Mouse (Mus musculus) heart, embryonic 15.5 days (tissue): ENCODE data around the gene Fryl. TPM values are rescaled to one million over a fixed set of nuclear protein-coding genes. Genes with fewer than 3 reads are reported as not detected.

ENCODE experiments used
- ATAC-seq: fragments of 200-750 bp; cut with Nextera tagmentation; replicated peaks from 2 replicates; pipeline ENCODE4 v1.8.0; 2017; ENCODE audit warnings: low read depth, moderate TSS enrichment; ENCODE audit not compliant: insufficient number of reproducible peaks, insufficient read depth, low FRiP score
- H3K27ac ChIP-seq: fragments of 300-500 bp; sonication (generic); 2 replicates; pipeline ENCODE4 v1.5.1; 2015; ENCODE audit warnings: mild to moderate bottlenecking, inconsistent platforms
- H3K27me3 ChIP-seq: fragments of 300-500 bp; sonication (generic); 2 replicates; pipeline ENCODE4 v1.6.1; 2015; ENCODE audit warnings: inconsistent platforms
- H3K36me3 ChIP-seq: fragments of 300-500 bp; sonication (generic); 2 replicates; pipeline ENCODE4 v1.6.1; 2015; ENCODE audit warnings: mild to moderate bottlenecking, inconsistent platforms
- H3K4me1 ChIP-seq: fragments of 300-500 bp; sonication (generic); replicated peaks from 2 replicates; pipeline ENCODE4 v1.6.1; 2015; ENCODE audit warnings: inconsistent platforms
- H3K4me2 ChIP-seq: fragments of 300-500 bp; sonication (generic); 2 replicates; pipeline ENCODE4 v1.6.1; 2015; ENCODE audit warnings: inconsistent platforms, mild to moderate bottlenecking, moderate library complexity
- H3K4me3 ChIP-seq: fragments of 300-500 bp; sonication (generic); 2 replicates; pipeline ENCODE4 v1.5.1; 2015; ENCODE audit warnings: mild to moderate bottlenecking, inconsistent platforms
- H3K9ac ChIP-seq: fragments of 300-500 bp; sonication (generic); 2 replicates; pipeline ENCODE4 v1.6.1; 2015; ENCODE audit warnings: mild to moderate bottlenecking, inconsistent platforms
- H3K9me3 ChIP-seq: fragments of 300-500 bp; sonication (generic); replicated peaks from 2 replicates; pipeline ENCODE4 v1.6.1; 2016; ENCODE audit warnings: inconsistent platforms
- WGBS: fragments of 180-500 bp; shearing (Covaris S2); methylation state at CpG from one replicate; pipeline ENCODE4 v1.1.7; 2015; ENCODE audit warnings: mixed read lengths; 5-methylcytosine and 5-hydroxymethylcytosine counted together
- polyA plus RNA-seq: library from polyadenylated mRNA; unstranded; fragments of >200 nt; fragmentation: Nextera tagmentation; extraction: Ambion mirVana; gene quantifications from 2 replicates; pipeline ENCODE4 v1.2.1, GENCODE M21; 2015

Gene Fryl
- polyA plus RNA-seq, 1 experiment from 2014 or later = 25.7 TPM

DNA sequence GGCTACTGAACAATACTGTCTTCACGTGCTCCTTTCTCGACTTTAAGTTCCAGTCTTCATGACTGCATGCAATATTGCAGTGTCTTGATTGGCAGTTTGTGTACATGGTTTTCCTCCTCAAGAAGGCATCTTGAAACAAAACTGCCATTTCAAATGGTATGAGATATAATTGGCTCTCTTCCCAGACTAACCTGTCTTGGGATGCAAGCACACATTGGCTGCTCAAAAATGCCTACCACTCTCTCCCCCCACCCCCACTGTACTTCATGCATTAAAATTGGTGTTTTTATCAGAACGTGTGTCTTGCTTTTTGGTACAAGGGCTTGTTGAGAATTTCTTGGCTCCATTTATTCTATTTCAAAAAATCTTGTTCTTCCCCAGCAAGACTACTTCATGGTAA lies 51.4 kb downstream of the Fryl start:
- ATAC-seq = no peak
- peaks cover 5% of the 10 kb centered on the region; the same call in 1 of the 2 replicates for H3K36me3 ChIP-seq
- H3K4me2 ChIP-seq = no peak overlapping the region
- peaks cover 46% of the 10 kb centered on the region for H3K4me1 ChIP-seq
- H3K27me3 ChIP-seq = no peaks in the 10 kb centered on the region
- no peak overlapping the region for H3K4me3 ChIP-seq
- H3K9ac ChIP-seq = no peak overlapping the region
- H3K9me3 ChIP-seq = no peaks in the 10 kb centered on the region
- peak overlapping the region; percentile 92 for H3K27ac ChIP-seq
- WGBS = 55% methylated on average over 3 of the region's 3 CpGs

DNA sequence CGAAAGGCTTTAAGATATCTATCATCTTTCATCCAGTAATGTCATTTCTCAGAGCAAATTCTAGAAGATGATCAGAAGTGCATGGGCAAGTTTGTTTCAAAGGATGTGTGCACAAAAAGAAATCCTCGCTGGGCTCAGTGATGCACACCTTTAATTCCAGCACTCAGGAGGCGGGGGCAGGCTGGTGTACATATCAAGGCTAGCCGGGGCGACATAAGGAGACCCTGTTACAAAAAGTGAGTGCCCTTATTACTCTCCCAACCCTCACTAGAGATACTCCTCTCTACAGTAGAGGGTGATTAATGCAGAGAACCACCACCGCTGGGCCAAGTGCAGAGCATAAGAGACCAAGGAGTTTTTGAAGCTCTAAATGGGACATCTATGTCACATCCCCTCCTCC lies 53.9 kb downstream of the Fryl start:
- Histone ChIP-seq H3K27me3 (no peaks in the 10 kb centered on the region), H3K4me3 (no peak overlapping the region), H3K9me3 (no peaks in the 10 kb centered on the region), H3K9ac (no peak overlapping the region), H3K36me3 (peaks cover 5% of the 10 kb centered on the region; the same call in 1 of the 2 replicates), H3K27ac (no peak overlapping the region), H3K4me2 (no peak overlapping the region), H3K4me1 (peaks cover 40% of the 10 kb centered on the region)
- 85% methylated on average over 6 of the region's 6 CpGs for WGBS
- no peak for ATAC-seq

DNA sequence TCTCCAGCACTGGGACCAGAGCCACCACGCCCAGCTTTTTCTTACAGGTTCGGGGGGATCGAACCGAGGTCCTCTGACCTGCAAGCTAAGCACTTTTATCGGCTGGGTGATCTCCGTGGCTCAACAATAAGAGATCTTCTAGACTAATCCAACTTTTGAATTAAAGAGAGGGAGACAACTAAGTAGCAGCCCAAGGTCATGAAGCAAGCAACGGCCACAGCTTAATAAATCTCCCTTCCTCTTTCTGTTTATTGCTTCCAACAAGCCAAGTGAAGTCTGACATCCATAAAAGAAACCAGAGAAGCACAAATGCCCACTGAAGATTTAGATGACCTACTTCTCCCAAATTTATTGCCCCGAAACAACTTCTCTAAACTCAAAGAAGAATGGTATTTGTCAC lies 54.3 kb downstream of the Fryl start:
- ATAC-seq = no peak
- Histone ChIP-seq H3K4me3 (no peak overlapping the region), H3K27me3 (no peaks in the 10 kb centered on the region), H3K9ac (no peak overlapping the region), H3K36me3 (peaks cover 5% of the 10 kb centered on the region; the same call in 1 of the 2 replicates), H3K9me3 (no peaks in the 10 kb centered on the region), H3K27ac (no peak overlapping the region), H3K4me1 (peaks cover 40% of the 10 kb centered on the region), H3K4me2 (no peak overlapping the region)
- WGBS = 84% methylated on average over 8 of the region's 8 CpGs

DNA sequence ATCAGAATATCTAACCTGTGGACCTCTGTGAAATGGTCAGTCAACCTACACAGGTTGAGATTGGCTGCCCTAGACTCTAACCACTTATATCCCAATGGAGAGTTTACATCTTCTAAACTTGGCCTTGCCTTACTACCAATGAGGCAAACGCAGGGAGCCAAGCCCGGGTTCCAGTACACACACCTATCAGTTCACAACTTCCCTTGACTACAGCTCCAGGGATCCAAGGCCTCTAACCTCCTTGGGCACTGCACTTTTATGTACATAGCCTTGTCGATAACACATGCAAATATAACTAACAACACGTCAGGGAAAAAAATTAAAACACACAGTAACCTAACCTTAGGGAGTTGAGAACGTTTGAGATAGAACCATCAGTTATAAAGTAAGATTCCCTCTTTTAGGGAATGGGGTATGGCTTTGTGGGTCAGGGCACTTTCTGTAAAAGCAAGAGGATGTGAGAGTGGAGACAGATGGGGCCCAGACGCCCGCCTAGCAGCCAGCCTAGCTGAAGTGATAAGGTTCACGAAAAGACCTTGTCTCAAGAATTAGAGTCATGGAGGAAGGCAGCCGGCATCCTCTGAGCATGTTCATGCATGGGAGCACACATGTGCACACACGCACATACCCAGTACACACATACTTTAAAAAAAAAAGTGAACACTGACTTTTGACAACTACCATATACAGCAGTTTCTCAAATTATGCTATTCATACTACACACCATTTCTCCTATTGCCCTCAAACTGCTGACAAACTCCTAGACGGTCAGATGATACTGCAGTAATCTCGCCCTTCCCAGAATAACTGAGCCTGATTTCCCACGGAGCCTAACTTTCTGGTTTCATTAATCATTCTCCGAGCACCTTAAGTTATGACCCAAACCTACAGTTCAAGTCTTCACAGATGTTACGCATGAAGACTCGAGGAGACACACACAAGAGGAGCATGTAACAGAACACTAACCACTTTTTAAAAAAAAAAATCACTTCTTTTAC lies 55.7 kb downstream of the Fryl start:
- no peak for ATAC-seq
- H3K27me3 ChIP-seq = no peaks in the 10 kb centered on the region
- peaks cover 5% of the 10 kb centered on the region; the same call in 1 of the 2 replicates for H3K36me3 ChIP-seq
- H3K4me3 ChIP-seq = no peak overlapping the region
- WGBS = 45% methylated on average over 16 of the region's 16 CpGs
- H3K4me1 ChIP-seq = peaks cover 30% of the 10 kb centered on the region
- no peak overlapping the region for H3K4me2 ChIP-seq
- H3K9me3 ChIP-seq = no peaks in the 10 kb centered on the region
- peak overlapping the region; percentile 17 for H3K27ac ChIP-seq
- no peak overlapping the region for H3K9ac ChIP-seq

DNA sequence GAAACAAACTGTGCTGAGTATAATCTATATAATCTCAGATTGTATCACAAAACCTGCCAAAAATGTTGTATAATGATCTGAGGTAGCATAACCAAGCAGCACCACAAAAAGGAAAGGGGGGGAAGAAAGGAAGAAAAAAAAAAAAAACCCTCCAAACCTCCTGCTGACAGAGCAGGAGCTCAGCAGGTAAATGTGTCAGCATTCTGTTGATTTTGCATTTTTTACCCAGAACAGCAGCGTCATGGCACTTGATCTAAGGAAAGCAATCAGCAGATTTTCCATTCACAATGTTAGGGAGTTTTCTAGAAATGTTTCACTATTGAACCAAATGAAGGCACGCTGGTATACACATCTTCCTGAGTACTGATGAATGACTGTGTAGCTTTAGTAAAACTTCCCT lies 56.8 kb downstream of the Fryl start:
- H3K4me2 ChIP-seq = no peak overlapping the region
- no peaks in the 10 kb centered on the region for H3K9me3 ChIP-seq
- no peak overlapping the region for H3K27ac ChIP-seq
- peaks cover 5% of the 10 kb centered on the region; the same call in 1 of the 2 replicates for H3K36me3 ChIP-seq
- peaks cover 21% of the 10 kb centered on the region for H3K4me1 ChIP-seq
- no peaks in the 10 kb centered on the region for H3K27me3 ChIP-seq
- WGBS = 84% methylated on average over 2 of the region's 2 CpGs
- H3K4me3 ChIP-seq = no peak overlapping the region
- ATAC-seq = no peak
- H3K9ac ChIP-seq = no peak overlapping the region

DNA sequence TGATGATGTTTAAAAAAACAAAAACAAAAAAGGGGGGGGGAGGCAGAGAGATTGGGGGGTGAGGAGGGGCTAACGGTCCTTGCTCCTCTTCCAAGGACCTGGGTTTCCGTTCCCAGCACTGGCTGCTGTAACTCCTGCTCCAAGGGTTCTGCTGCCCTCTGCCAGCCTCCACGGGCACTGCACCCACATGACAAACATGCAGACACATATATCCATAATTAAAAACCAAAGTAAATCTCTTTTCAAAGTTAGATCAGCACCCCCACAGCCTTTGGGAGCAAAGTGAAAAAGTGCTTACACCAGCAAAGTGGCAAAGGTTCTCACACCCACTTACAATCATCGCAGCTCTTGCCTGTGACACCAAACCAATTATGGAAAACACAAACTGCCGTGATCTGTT lies 57.7 kb downstream of the Fryl start:
- Histone ChIP-seq H3K27me3 (no peaks in the 10 kb centered on the region), H3K4me1 (peaks cover 28% of the 10 kb centered on the region), H3K4me3 (no peak overlapping the region), H3K9ac (no peak overlapping the region), H3K4me2 (no peak overlapping the region), H3K27ac (no peak overlapping the region), H3K9me3 (no peaks in the 10 kb centered on the region), H3K36me3 (no peaks in the 10 kb centered on the region; the same call in 1 of the 2 replicates)
- ATAC-seq = no peak
- 86% methylated on average over 5 of the region's 5 CpGs for whole genome bisulfite sequencing

DNA sequence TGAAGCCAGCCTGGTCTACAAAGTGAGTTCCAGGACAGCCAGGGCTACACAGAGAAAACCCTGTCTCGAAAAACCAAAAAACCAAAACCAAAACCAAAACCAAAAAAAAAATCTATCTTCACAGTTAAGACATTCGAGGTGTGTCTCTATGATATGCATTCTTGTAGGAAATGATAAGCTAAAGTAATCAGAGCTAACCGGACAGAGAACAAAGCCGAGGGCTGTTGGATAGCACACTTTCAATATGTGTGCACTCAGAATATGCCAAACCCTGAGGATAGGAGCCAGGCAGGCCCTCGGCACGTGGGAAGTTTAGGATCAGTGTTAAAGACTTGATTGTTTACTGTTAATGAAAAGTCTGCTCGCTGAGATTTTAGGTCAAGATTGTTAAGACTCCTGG lies 58.6 kb downstream of the Fryl start:
- Histone ChIP-seq H3K4me3 (no peak overlapping the region), H3K27ac (no peak overlapping the region), H3K4me2 (no peak overlapping the region), H3K9me3 (no peaks in the 10 kb centered on the region), H3K9ac (no peak overlapping the region), H3K36me3 (no peaks in the 10 kb centered on the region; the same call in 1 of the 2 replicates), H3K4me1 (peaks cover 36% of the 10 kb centered on the region), H3K27me3 (no peaks in the 10 kb centered on the region)
- ATAC-seq = no peak
- 85% methylated on average over 7 of the region's 7 CpGs for WGBS

DNA sequence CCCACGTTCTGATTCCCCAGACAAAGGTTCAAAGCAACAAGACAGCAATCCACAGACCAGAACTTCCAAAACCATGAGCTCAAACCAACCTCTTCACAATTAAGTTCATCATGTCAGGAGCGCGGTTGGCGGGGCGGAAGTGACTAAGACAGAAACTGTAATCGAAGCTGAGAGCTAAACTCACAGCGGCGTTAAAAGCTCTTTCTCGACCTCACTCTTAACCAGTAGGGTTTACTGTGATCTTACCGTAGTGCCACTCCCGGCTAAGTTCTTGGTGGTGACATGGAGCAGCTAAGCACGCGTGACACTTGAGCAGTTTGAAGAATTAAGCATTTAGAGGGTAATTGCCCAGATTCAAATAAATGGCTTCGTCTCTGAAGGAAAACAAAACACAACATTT lies 61.7 kb downstream of the Fryl start:
- H3K27me3 ChIP-seq = no peaks in the 10 kb centered on the region
- H3K27ac ChIP-seq = peak overlapping the region; percentile 73; the same call in 1 of the 2 replicates
- no peaks in the 10 kb centered on the region for H3K9me3 ChIP-seq
- WGBS = 93% methylated on average over 14 of the region's 14 CpGs
- no peak overlapping the region for H3K9ac ChIP-seq
- no peak overlapping the region for H3K4me3 ChIP-seq
- no peaks in the 10 kb centered on the region for H3K36me3 ChIP-seq
- no peak overlapping the region for H3K4me2 ChIP-seq
- ATAC-seq = no peak
- peaks cover 25% of the 10 kb centered on the region for H3K4me1 ChIP-seq

DNA sequence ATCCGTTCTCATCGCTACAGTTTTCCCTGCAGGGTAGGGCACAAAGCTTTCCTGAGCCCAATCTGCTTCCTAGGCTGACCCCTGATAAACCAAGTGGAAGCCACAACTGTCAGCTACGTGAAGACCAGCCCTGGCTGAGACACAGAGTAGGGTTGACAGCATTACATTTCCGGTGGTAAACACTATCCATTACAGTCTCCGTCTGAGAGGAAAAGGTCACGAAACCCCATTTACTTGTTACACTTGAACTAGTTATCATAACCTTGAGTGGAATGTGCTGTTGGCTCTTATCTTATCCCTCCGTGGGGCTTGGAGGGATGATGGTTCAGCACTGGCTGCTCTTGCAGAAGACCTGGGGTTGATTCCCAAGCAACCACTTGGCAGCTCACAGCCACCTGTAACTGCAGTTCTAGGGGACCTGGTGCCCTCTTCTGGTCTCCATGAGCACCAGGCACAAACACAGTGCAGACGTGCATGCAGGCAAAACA lies 62.3 kb downstream of the Fryl start:
- no peaks in the 10 kb centered on the region for H3K27me3 ChIP-seq
- ATAC-seq = peak; percentile 61
- no peak overlapping the region for H3K4me3 ChIP-seq
- H3K4me2 ChIP-seq = peak overlapping the region; percentile 28
- peaks cover 26% of the 10 kb centered on the region for H3K4me1 ChIP-seq
- peak overlapping the region; percentile 73 for H3K27ac ChIP-seq
- 21% methylated on average over 8 of the region's 8 CpGs for WGBS
- no peaks in the 10 kb centered on the region for H3K36me3 ChIP-seq
- no peaks in the 10 kb centered on the region for H3K9me3 ChIP-seq
- no peak overlapping the region for H3K9ac ChIP-seq

DNA sequence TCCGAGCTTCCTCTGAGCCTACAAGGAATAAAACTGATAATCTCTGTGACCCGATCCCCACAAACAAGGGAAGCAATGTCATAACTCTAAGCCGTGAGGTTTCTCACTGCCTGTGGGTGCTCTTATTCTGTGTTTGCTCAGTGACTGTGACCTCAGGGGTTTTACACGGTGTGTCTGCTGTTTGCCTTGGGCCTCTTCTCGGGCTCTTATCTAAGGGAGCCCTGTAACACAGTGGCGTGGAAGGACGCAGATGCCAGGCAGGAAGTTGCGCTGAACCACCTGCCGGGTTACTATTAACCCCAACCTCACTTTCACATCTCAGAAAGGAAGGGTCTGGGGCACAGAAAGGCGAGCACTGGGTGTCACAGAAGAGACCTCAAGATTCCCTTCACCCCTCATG lies 62.8 kb downstream of the Fryl start:
- Histone ChIP-seq H3K4me3 (no peak overlapping the region), H3K27me3 (no peaks in the 10 kb centered on the region), H3K27ac (peak overlapping the region; percentile 73), H3K4me2 (peak overlapping the region; percentile 28), H3K36me3 (no peaks in the 10 kb centered on the region), H3K9ac (no peak overlapping the region; the same call in 1 of the 2 replicates), H3K4me1 (peaks cover 30% of the 10 kb centered on the region), H3K9me3 (no peaks in the 10 kb centered on the region)
- 0 out of 2 replicates have a peak, but pooled peaks have one; percentile 45 for ATAC-seq
- 19% methylated on average over 10 of the region's 10 CpGs for WGBS

DNA sequence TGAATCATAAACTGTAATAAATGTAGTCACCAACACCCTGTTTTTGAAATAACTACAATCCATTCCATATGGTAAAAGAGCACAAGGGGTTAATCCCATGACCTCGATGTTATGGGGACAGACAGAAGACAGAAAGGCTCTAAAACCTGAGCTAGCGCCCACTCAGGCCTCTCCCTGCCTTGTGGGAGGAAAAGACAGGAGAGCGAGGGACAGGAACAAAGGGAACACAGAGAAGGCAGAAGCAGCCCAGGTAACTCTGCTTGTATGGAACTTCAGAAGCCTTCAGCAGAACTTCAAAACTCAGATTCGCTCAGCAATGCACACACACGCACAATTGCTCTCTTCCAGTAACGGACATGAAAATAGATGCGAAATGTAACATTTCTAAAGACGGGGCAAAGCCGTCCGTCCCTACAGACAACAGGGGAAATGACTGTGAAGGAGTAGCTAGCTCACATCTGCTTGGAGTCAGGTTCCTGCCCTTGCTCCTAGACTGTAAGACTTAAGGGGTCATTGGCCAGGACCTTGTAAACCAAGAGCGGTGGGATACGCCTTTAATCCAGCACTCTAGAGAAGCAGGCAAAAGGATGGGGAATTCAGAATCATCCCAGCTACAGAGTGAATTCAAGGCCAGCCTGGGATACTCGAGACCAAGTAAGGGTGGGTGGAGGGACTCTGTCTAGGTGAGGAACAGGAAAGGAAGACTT lies 63.4 kb downstream of the Fryl start:
- ATAC-seq = no peak
- H3K4me1 ChIP-seq = peaks cover 36% of the 10 kb centered on the region
- no peak overlapping the region for H3K9ac ChIP-seq
- H3K27me3 ChIP-seq = no peaks in the 10 kb centered on the region
- WGBS = 79% methylated on average over 13 of the region's 13 CpGs
- peak overlapping the region; percentile 73 for H3K27ac ChIP-seq
- no peak overlapping the region for H3K4me3 ChIP-seq
- H3K9me3 ChIP-seq = no peaks in the 10 kb centered on the region
- H3K36me3 ChIP-seq = no peaks in the 10 kb centered on the region
- H3K4me2 ChIP-seq = peak overlapping the region; percentile 28; the same call in 1 of the 2 replicates
